Mouse (Mus musculus) left cerebral cortex, adult 18-20 months (tissue): ENCODE measurements around the gene BC117090. TPM values are rescaled to one million over a fixed set of nuclear protein-coding genes. Genes with fewer than 3 reads are reported as not detected.
"Not testable (repeated sequence)": the region's sequence is repeated elsewhere in the genome, so short reads cannot be mapped to it uniquely, and the experiment has no call there.

ENCODE experiments used
- DNase-seq, 2 experiments: peaks; one replicate each; pipeline ENCODE4 v3.0.0; 2021 to 2022; ENCODE audit warnings: low spot score in 2 of 2, mixed read lengths in 1 of 2
- long read RNA-seq, 2 experiments: library from polyadenylated mRNA; stranded (forward); transcript quantifications; one replicate each; pipeline ENCODE4 v2.0.0; 2021
- total RNA-seq, 2 experiments: library from RNA; stranded (reverse); gene quantifications; 2 replicates each; pipeline ENCODE4 v1.2.3; 2021

Gene BC117090
- not detected for total RNA-seq
- long read RNA-seq, experiment 1: 0 reads
- long read RNA-seq, experiment 2: 0 reads

- DNase-seq: no peak
These were observed at the start of gene BC117090 for GRCm38 (mm10) chr16:36334232-36334631. TSS of gene BC117090 (minus strand) at chr16:36334332.

- DNase-seq: not testable (repeated sequence)
These were observed 33.5 kb upstream of the BC117090 start, which contains the start of gene BC100530 for GRCm38 (mm10) chr16:36367648-36368047. TSS of gene BC100530 (minus strand) at chr16:36367748.

- DNase-seq: no peak
These were observed 3.0 kb upstream of the BC117090 start for GRCm38 (mm10) chr16:36337171-36337570.

GRCm38 (mm10) chr16:36319286-36319685, 14.8 kb downstream of the BC117090 start:
- DNase-seq: no peak

GRCm38 (mm10) chr16:36316111-36316510, 18.0 kb downstream of the BC117090 start:
- DNase-seq: not testable (repeated sequence)

GRCm38 (mm10) chr16:36307631-36308030, 26.5 kb downstream of the BC117090 start:
- no peak for DNase-seq

GRCm38 (mm10) chr16:36289140-36289539, 45.0 kb downstream of the BC117090 start:
- DNase-seq: no peak

GRCm38 (mm10) chr16:36276796-36277195, 57.3 kb downstream of the BC117090 start, which contains the start of gene Stfa1:
TSS of gene Stfa1 (plus strand) at chr16:36276951.
- not testable (repeated sequence) for DNase-seq

Other genes with a start within 250 kb of the BC117090 start
- not detected for gene Csta1, start 203.1 kb downstream of the BC117090 start, total RNA-seq
- gene Stfa2l1, start 177.5 kb downstream of the BC117090 start, total RNA-seq: not detected
- not detected for gene Gm5483, start 150.1 kb downstream of the BC117090 start, total RNA-seq
- gene Gm5416, start 123.9 kb downstream of the BC117090 start, total RNA-seq: not detected
- not detected for gene 2010005H15Rik, start 112.9 kb downstream of the BC117090 start, total RNA-seq
- not detected for gene Stfa1, start 57.4 kb downstream of the BC117090 start, total RNA-seq
- gene BC100530, start 33.4 kb upstream of the BC117090 start, total RNA-seq: not detected
- gene Stfa2, start 74.1 kb upstream of the BC117090 start, total RNA-seq: not detected
- gene Stfa3, start 121.1 kb upstream of the BC117090 start, total RNA-seq: not detected
- under 1 TPM; 0.56 to 0.86 TPM for gene Casr, start 227.8 kb upstream of the BC117090 start, total RNA-seq